Mouse (Mus musculus) brain, embryonic 14.5 days (tissue): ENCODE measurements around the gene Nkx6-2.

Experiments used
- CTCF ChIP-seq: fragments of 200-500 bp; IDR thresholded peaks from 2 replicates; pipeline ENCODE4 v1.5.1; 2012; ENCODE audit warnings: inconsistent platforms, mild to moderate bottlenecking, moderate library complexity, borderline replicate concordance; ENCODE audit not compliant: insufficient read depth, insufficient read length; ENCODE audit errors: extremely low read depth
- POLR2A ChIP-seq: fragments of 200-500 bp; IDR thresholded peaks from 2 replicates; pipeline ENCODE4 v1.6.1; 2012; ENCODE audit warnings: mild to moderate bottlenecking, inconsistent platforms, borderline replicate concordance; ENCODE audit not compliant: poor library complexity, insufficient read depth, insufficient read length, severe bottlenecking; ENCODE audit errors: extremely low read depth

- TF ChIP-seq CTCF: no peak
- TF ChIP-seq POLR2A: no peak
Observed at GRCm38 (mm10) chr7:139540601-139541000, 42.0 kb downstream of the Nkx6-2 start.
